Mouse (Mus musculus) cerebellum, postnatal 10 days (tissue): ENCODE measurements around the gene Ikzf2.

ENCODE experiments used
- DNase-seq, 2 experiments: peaks; one replicate each; pipeline ENCODE4 v3.0.0; 2021; ENCODE audit warnings: mixed read lengths in 2 of 2

Gene Ikzf2

GRCm38 (mm10) chr1:69506615-69507159 lies 180.4 kb downstream of the Ikzf2 start:
- no peak for DNase-seq

DNA sequence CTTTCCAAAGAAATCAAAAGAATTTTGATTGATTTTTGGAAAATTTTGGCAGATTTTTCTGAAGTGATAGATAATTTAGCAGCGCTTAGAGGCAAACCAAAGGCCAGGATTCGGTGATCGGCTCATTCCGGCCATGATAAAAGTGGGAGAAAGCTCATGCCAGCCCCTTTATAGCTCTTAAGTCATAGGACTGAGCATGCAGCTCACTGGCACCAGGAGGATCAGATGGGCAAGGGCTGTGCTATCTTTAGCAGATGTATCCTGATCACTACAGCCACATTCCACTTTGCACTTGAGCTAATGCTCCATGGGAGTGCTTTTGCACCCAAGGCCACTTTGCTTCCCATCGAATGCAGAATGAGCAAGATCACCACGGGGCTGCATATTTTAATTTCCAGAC lies 181.0 kb downstream of the Ikzf2 start:
- DNase-seq, result no peak

DNA sequence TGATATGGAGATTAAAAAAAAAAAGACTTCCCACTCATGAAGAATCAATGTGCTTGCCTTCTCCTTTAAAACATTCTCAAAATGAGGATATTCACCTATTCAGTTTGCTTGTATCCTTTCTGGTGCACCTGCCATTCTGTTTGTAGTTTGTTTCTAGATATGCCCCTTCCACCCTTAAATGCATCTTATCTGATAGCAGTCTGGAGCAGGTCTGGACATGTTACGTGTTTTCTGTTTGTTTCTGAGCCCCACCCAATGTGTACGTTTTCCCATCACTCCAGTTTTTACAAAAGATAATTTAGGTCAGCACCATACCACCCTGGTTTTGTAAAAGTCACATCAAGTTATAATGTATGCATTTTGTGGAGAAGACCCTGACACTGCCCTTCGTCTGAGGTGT lies 186.7 kb downstream of the Ikzf2 start:
- no peak for DNase-seq

- DNase-seq, result no peak
Measured at GRCm38 (mm10) chr1:69499652-69500051, 187.4 kb downstream of the Ikzf2 start.

- DNase-seq, result no peak
Measured at GRCm38 (mm10) chr1:69498862-69499306, 188.2 kb downstream of the Ikzf2 start.

GRCm38 (mm10) chr1:69496055-69496454 lies 191.0 kb downstream of the Ikzf2 start:
- no peak for DNase-seq

DNA sequence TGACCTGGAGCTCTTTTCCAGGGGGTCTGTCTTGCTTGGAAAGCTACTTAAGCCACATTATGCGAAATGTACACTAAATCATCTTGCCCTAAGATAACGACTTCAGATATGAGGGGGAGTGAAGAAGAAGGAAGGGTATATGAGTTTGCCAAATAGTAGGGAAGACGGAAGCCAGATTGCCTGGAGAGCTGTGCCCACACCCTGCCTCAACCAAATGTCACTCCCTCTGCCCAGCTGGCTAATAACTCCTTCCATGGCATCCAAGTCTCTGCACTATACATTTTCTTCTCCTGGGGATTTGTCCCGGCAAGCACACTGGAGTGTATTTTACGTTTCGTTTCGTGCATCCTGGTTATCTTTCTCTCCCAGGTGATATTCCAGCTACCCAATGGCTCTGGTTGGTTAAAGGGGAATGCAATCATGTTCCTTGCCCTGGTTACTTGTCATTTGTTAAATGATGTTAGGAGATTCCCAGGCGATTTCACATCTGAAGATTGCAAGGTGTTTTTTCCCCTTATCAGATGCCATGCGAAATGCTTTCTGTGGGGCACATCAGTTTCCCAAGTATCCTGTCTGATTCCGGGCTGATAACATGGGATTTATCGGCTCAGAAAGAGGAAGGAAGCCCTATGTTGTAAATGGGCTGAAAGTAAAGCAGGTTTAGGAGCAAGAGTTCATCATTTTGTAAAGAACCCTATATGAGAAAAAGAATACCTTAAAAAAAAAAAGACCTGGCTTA lies 193.6 kb downstream of the Ikzf2 start:
- DNase-seq, result peak; percentile 28 to 47

- no peak for DNase-seq
Measured at GRCm38 (mm10) chr1:69492013-69492412, 195.0 kb downstream of the Ikzf2 start.

GRCm38 (mm10) chr1:69489026-69489425 lies 198.0 kb downstream of the Ikzf2 start:
- no peak for DNase-seq

GRCm38 (mm10) chr1:69488625-69489024 lies 198.4 kb downstream of the Ikzf2 start:
- no peak for DNase-seq
